Mouse (Mus musculus) monocyte, adult 5-6 weeks (primary cell): Measurements from ENCODE around the gene Rrad. TPM values are rescaled to one million over a fixed set of nuclear protein-coding genes. Genes with fewer than 3 reads are reported as not detected.
"Not testable (repeated sequence)": the region's sequence is repeated elsewhere in the genome, so short reads cannot be mapped to it uniquely, and the experiment has no call there.

Experiments used
- ATAC-seq: fragments of 153-309, 156-312 bp; replicated peaks from 2 replicates; pipeline ENCODE4 v1.8.0; 2017; ENCODE audit warnings: mild to moderate bottlenecking; ENCODE audit not compliant: low TSS enrichment, insufficient number of reproducible peaks, severe bottlenecking, poor library complexity, low FRiP score
- total RNA-seq: library from RNA; stranded (forward); fragments of 200-1000, 200-491, 200-594 nt; gene quantifications from 3 replicates; pipeline ENCODE4 v1.2.3, GENCODE M21; 2017

Gene Rrad
- total RNA-seq, result 12.6 to 19.0 TPM (median 14.8 TPM) in 3 replicates

- ATAC-seq, result peak; percentile 62; the same call in 1 of the 2 replicates
Observed at GRCm38 (mm10) chr8:104630981-104631663, at the start of gene Rrad. Gene Rrad, minus strand, starts transcription at chr8:104631327.

GRCm38 (mm10) chr8:104655614-104656013, 24.5 kb upstream of the Rrad start:
- ATAC-seq, result no peak

- ATAC-seq, result peak; percentile 95
Observed at GRCm38 (mm10) chr8:104654984-104655383, 23.9 kb upstream of the Rrad start.

- ATAC-seq, result not testable (repeated sequence)
Observed at GRCm38 (mm10) chr8:104644187-104644586, 13.1 kb upstream of the Rrad start.

- no peak for ATAC-seq
Observed at GRCm38 (mm10) chr8:104642324-104642654, 11.2 kb upstream of the Rrad start.

GRCm38 (mm10) chr8:104641426-104642323, 10.5 kb upstream of the Rrad start, which contains the start of gene Ciao2b:
Gene Ciao2b, minus strand, starts transcription at chr8:104641965.
- ATAC-seq, result peak; percentile 85

GRCm38 (mm10) chr8:104640831-104641370, 9.8 kb upstream of the Rrad start:
- ATAC-seq, result no peak

- no peak for ATAC-seq
Observed at GRCm38 (mm10) chr8:104640241-104640640, 9.1 kb upstream of the Rrad start.

GRCm38 (mm10) chr8:104638010-104638409, 6.9 kb upstream of the Rrad start:
- no peak for ATAC-seq

GRCm38 (mm10) chr8:104635004-104635710, 4.0 kb upstream of the Rrad start:
- no peak for ATAC-seq

GRCm38 (mm10) chr8:104633156-104633744, 2.1 kb upstream of the Rrad start:
- no peak for ATAC-seq

GRCm38 (mm10) chr8:104632486-104632885, 1.4 kb upstream of the Rrad start:
- ATAC-seq, result no peak

GRCm38 (mm10) chr8:104631975-104632374, 848 bp upstream of the Rrad start:
- no peak for ATAC-seq

GRCm38 (mm10) chr8:104630574-104630973, 553 bp downstream of the Rrad start:
- 0 out of 2 replicates have a peak, but pooled peaks have one; percentile 11 for ATAC-seq

- ATAC-seq, result no peak
Observed at GRCm38 (mm10) chr8:104630111-104630479, 1.0 kb downstream of the Rrad start.

- ATAC-seq, result no peak
Observed at GRCm38 (mm10) chr8:104629306-104630110, 1.6 kb downstream of the Rrad start.

GRCm38 (mm10) chr8:104628402-104628801, 2.7 kb downstream of the Rrad start:
- no peak for ATAC-seq
